Mouse (Mus musculus): ENCODE measurements around the gene Angptl2.
"Not testable (repeated sequence)": the region's sequence is repeated elsewhere in the genome, so short reads cannot be mapped to it uniquely, and the experiment has no call there.

Angptl2 gene

DNA sequence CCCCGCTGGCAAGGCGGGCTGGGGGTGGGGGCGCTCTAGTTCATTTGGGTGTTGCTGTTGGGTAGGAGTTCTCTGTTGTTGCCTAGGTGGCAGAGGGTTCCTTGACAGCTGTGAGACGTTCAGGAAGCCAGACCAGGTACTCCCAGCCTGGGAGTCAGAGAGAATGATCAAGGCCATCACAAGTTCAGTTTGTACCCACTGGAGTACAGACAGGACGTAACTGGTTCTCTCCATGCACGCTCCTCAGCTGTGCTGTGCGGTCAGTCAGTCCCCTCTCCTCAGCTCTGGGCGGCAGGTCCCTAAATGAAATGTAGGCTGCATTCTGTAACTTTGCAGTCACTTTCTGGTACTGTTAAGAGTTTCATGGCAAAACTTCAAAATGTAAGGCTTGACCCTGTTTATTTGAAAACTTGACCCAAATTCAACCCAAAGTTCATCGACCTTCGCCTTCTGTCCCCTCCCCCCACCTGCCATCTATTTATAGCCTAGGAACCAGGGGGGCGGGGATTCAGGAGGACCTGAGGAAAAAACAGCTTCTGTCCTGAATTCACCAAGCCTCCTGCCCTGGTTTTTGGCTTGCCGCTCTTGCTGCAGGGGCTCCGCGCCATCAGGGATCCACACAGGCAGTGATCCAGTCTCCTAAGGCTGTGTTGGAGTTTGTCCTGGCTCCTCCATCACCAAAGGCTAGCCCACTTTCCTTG is 15.4 kb upstream of the Angptl2 start:
- no peak for DNase-seq (ENCODE audit: low spot score)

DNA sequence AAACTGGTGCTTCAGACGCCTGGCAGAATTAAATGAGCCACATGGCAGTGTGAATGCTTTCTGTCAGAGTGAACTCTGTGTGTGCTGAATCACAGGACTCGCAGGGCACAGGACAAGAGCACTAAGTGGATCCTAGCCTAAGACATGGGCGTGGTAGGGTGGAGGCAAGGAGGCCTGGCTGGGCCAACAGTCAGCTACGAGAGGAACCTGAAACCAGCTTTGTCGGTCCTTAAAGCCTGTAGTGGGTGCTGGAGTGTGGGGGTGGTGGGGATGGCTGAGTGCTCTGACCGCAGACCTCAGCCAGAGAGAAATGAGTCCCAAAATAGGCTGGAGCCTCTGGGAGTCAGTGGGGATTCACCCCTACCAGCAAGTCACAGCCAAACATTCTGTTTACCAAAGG is 12.6 kb upstream of the Angptl2 start:
- no peak for DNase-seq (ENCODE audit: low spot score)

GRCm38 (mm10) chr2:33204980-33205379 is 10.9 kb upstream of the Angptl2 start:
- no peak for DNase-seq (ENCODE audit: low spot score)

- no peak for DNase-seq (ENCODE audit: low spot score)
These were observed 9.8 kb upstream of the Angptl2 start for GRCm38 (mm10) chr2:33205939-33206525.

DNA sequence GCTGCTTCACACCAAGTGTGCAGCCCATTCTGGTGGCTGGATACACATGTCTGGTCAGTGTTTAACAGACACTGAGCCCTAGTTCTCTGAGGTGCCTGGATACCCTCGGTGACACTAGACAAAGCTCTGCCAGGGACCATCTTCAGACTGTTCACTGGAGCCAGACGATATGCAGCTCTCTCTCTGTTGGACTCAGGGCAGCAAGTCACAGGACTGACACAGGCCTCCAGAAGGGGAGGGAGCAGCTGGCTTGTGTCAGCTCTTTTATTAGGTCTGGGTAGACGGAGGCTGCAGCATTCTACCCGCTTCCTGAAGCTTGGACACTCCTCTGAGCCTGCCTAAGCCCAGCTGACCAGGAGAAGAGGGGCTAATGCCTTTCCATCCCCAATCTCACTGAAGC is 8.8 kb upstream of the Angptl2 start:
- DNase-seq (ENCODE audit: low spot score), result no peak

DNA sequence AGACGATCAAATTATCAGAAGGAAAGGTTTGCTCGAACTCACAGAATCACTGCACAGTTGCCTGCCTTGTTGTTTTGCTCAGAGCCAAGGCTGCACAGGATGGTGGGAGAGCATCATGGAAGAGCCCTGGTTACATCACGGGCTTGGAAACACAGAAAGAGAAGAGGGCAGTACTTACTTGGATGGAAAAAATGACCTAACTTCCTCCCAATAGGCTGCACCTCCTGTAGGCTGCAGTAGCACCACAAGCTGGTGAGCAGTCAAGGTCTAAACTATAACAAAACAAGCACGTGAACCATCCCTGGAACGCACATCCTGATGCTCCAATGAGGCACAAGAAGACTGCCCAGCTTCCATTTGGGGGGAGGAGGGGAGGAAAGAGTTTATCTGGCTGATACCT is 7.7 kb upstream of the Angptl2 start:
- no peak for DNase-seq (ENCODE audit: low spot score)

GRCm38 (mm10) chr2:33210841-33211240 is 5.0 kb upstream of the Angptl2 start:
- no peak for DNase-seq (ENCODE audit: low spot score)

- not testable (repeated sequence) for DNase-seq (ENCODE audit: low spot score)
These were observed 4.6 kb upstream of the Angptl2 start for GRCm38 (mm10) chr2:33211263-33211662.

DNA sequence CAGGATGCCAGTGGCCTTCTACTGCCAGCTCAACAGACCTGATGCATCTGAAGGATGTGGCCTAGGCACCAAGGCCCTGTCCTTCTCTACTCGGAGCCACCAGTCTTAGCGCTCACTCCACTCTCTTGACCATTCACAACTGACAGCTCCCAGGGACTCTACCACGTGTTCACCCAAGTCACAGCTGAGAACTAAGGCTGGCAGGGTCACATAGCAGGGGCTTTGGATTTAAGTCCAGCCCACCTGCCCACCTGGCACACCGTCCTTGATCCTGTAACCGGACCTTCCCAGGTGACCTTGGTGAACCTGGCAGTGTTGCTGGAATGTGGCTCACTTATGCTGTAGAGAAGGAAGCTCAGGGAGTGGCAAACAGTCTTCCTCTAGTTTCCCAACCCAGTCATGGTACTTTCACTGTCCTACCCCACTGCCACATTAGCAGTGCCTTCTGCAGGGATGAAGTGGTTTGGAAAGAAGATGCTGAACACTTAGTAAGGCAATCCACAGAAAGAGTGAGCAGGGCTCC is 631 bp upstream of the Angptl2 start:
- DNase-seq (ENCODE audit: low spot score), result no peak

- DNase-seq (ENCODE audit: low spot score), result no peak
These were observed 966 bp downstream of the Angptl2 start for GRCm38 (mm10) chr2:33216645-33217424.

GRCm38 (mm10) chr2:33217425-33217794 is 1.5 kb downstream of the Angptl2 start:
- no peak for DNase-seq (ENCODE audit: low spot score)

- DNase-seq (ENCODE audit: low spot score), result peak; percentile 33
These were observed 3.2 kb downstream of the Angptl2 start for GRCm38 (mm10) chr2:33218903-33219625.

DNA sequence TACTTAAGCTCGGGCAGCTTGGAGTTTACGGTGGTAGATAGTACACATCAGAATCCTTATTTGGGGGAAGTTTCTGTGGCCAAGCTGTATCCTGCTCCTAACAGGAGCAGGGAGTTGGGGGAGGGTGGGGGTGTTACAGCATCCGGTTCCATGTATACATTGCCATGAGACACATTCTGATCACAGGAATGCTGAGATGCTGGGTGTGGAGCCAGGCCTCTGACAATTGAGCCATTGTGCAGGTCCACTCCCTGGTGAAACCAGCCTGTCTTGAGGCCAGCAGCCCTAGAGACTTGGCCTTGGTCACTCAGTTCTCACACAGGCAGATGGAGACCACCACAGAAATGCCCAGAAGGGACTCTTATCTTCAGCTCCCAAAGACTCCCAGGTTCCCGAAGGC is 3.8 kb downstream of the Angptl2 start:
- DNase-seq (ENCODE audit: low spot score), result no peak

DNA sequence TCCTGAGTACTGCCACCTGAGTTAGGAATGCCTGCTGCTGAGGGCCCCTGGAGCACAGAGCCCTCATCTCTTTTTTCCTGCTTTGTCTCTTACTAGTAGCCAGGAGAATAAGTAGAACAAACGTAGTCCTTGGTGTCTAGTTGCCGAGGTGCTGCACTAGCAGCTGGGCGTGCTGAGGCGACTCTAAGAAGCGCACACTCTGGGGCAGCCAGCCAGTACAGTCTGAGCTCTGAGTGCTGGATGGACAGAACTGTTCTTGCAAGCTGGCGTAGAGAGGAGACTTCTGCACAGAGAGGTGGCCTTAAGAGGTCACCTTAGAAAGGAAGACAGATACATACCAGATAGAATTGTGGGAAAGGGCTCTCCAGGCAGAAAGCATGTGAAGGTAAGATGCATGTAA is 4.4 kb downstream of the Angptl2 start:
- DNase-seq (ENCODE audit: low spot score), result no peak

GRCm38 (mm10) chr2:33220674-33221338 is 4.9 kb downstream of the Angptl2 start:
- DNase-seq (ENCODE audit: low spot score), result no peak

DNA sequence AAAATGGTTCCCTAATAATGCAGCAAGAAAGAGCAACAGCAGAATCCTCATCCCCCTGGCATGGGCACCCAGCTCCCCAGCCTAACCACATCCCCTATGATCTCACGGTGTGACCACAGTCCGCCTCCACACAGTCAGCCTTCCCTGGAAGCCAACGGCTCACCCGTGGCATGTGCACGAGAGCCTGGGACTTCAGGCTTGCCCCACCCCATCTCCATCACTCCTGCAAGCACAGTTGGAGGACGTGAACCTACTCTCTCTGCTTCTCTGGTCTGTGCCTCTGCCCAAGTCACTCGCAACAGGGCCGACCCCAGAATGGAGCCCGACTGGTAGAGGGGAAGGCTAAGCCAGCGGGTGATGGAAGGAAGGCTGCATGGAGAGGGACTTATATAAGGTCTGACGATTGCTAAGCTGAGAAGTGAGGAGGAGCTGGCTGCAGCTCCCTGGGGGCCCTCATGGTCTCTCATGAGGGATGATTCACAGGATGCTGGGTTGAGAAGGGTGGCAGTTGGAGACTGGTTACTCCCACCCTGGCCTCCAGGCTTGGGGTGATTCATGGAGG is 5.6 kb downstream of the Angptl2 start:
- no peak for DNase-seq (ENCODE audit: low spot score)

DNA sequence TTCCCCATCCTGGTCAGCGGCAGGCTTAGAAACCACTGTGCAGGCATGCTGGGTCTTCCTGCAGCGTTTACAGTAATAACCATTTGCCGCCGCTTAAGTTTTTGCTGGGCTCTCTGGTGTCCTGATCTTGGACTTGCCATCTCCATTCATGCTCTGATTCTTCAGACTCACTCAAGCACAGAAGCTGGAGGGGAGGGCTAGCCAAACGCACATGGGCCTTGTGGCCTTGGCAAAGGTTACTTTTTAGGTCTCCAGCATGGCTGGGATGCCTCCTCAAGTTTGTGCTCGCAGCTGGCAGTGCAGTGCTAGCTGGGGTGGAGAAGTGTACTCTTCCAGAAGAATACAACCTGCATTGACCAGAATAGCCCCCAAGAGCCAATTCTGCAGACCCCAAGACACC is 6.6 kb downstream of the Angptl2 start:
- no peak for DNase-seq (ENCODE audit: low spot score)

DNA sequence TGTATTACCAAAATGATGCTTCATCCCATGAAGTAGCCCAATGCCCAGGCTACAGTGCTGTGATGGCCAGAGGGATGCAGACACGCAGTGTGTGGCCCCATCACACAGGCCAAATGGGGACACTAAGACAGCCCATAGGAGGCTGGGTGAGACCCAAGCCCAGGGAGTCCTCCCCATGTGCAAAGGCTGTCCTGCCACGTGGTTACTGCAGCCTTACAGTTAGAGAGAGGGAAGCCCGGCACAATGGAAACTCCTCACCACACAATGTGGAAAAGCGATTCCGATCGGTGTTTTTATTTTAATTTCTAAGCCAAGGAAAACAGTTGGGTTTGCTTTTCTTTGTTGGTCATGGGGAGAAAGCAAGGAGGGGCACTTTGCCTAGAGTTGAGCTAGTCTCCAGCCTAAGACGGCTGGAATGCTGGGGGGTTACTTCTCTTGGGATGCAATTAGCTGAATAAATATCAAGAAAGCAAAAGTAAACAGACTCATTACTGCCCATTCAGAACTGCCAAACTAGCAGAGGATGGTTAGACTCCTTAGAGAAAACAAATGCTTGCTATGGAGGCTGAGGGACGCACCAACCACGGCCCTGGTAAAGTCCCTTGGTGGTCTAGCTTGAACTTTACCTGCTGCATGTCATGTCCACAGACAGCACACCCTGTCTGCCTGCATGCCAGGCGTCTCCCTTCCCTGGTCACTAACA is 7.9 kb downstream of the Angptl2 start:
- DNase-seq (ENCODE audit: low spot score), result no peak

DNA sequence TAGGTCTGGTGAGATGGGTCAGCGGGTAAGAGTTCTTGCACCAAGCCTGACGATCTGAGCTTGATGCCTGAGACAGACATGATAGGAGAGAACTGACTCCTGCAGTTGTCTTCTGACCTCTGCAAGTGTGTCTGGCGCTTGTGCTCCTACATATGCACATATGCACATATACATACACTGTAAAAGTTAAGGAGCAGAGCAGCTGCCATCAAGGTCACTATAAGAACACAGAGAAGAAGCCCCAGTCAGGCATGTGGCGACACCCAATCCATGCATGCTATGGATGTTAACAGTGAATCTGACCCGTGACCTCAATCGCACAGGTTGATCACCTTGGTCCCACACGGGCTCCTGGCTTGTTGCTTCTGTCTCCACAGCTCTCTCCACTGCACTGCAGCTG is 10.1 kb downstream of the Angptl2 start:
- DNase-seq (ENCODE audit: low spot score), result no peak

- no peak for DNase-seq (ENCODE audit: low spot score)
These were observed 12.2 kb downstream of the Angptl2 start for GRCm38 (mm10) chr2:33228077-33228476.

GRCm38 (mm10) chr2:33228551-33228950 is 12.7 kb downstream of the Angptl2 start:
- DNase-seq (ENCODE audit: low spot score), result no peak
